Mouse (Mus musculus) left cerebral cortex, postnatal 36 days (tissue): Measurements from ENCODE around the gene Senp8. TPM values are rescaled to one million over a fixed set of nuclear protein-coding genes. Genes with fewer than 3 reads are reported as not detected.

Source experiments
- DNase-seq, 2 experiments: peaks; one replicate each; pipeline ENCODE4 v3.0.0; 2021 to 2022; ENCODE audit warnings: low spot score in 2 of 2, mixed read lengths in 1 of 2
- intact Hi-C: fragments of 180-260 bp; cut with DNase I; formaldehyde crosslinking; loops from one replicate; pipeline ENCODE4 v1.15.1; 2025
- total RNA-seq, 2 experiments: library from RNA; stranded (reverse); gene quantifications; 2 replicates each; pipeline ENCODE4 v1.2.3; 2021

The Senp8 gene
- total RNA-seq, 2 experiments from 2014 or later: 7.6 to 9.0 TPM

GRCm38 (mm10) chr9:59721144-59721543 is 29.4 kb downstream of the Senp8 start:
- DNase-seq: no peak
- intact Hi-C loops: loop anchor here (5.0 to 10.0 kb wide), 2 partner anchors 246 to 514 kb away; no protein-coding TSS in a partner anchor

GRCm38 (mm10) chr9:59718237-59718636 is 32.3 kb downstream of the Senp8 start:
- intact Hi-C loops: no loop called here
- no peak for DNase-seq

- DNase-seq: no peak
- intact Hi-C loops: no loop called here
These were observed 34.1 kb downstream of the Senp8 start for GRCm38 (mm10) chr9:59716275-59716898.

- intact Hi-C loops: no loop called here
- DNase-seq: no peak
These were observed 41.3 kb downstream of the Senp8 start for GRCm38 (mm10) chr9:59709225-59709624.

GRCm38 (mm10) chr9:59706850-59707825 is 43.4 kb downstream of the Senp8 start:
- intact Hi-C loops: no loop called here
- no peak for DNase-seq

- no peak for DNase-seq
- intact Hi-C loops: no loop called here
These were observed 47.4 kb downstream of the Senp8 start for GRCm38 (mm10) chr9:59703099-59703498.

- intact Hi-C loops: no loop called here
- DNase-seq: no peak
These were observed 49.4 kb downstream of the Senp8 start for GRCm38 (mm10) chr9:59701094-59701493.

- intact Hi-C loops: no loop called here
These were observed 54.1 kb downstream of the Senp8 start for GRCm38 (mm10) chr9:59696381-59696780.

GRCm38 (mm10) chr9:59695451-59695813 is 55.1 kb downstream of the Senp8 start:
- DNase-seq: no peak

More at GRCm38 (mm10) chr9:59696381-59696780, 54.1 kb downstream of the Senp8 start:
- DNase-seq: no peak

GRCm38 (mm10) chr9:59694571-59695450 is 55.7 kb downstream of the Senp8 start:
- intact Hi-C loops: no loop called here
- DNase-seq: no peak

More at GRCm38 (mm10) chr9:59695451-59695813, 55.1 kb downstream of the Senp8 start:
- intact Hi-C loops: no loop called here

GRCm38 (mm10) chr9:59692145-59692544 is 58.4 kb downstream of the Senp8 start:
- intact Hi-C loops: no loop called here

GRCm38 (mm10) chr9:59691635-59692094 is 58.8 kb downstream of the Senp8 start:
- peak; percentile 86 to 90 for DNase-seq
- intact Hi-C loops: no loop called here

More at GRCm38 (mm10) chr9:59692145-59692544, 58.4 kb downstream of the Senp8 start:
- DNase-seq: peak; percentile 57 to 62

GRCm38 (mm10) chr9:59687416-59688046 is 63.0 kb downstream of the Senp8 start:
- peak; percentile 56 to 69 for DNase-seq
- intact Hi-C loops: no loop called here

Other genes starting within 250 kb of the Senp8 start
- 10 to 100 TPM; 47.0 to 50.8 TPM for gene Hexa, start 211.2 kb downstream of the Senp8 start, total RNA-seq
- 1 to 10 TPM; 3.9 to 5.3 TPM for gene Tmem202, start 210.9 kb downstream of the Senp8 start, total RNA-seq
- gene Celf6, start 172.8 kb downstream of the Senp8 start, total RNA-seq: 10 to 100 TPM; 21.4 to 28.7 TPM
- 100 to 1,000 TPM; 152 to 159 TPM for gene Parp6, start 133.4 kb downstream of the Senp8 start, total RNA-seq
- 1,000 to 10,000 TPM; 1,213 to 1,355 TPM for gene Pkm, start 94.3 kb downstream of the Senp8 start, total RNA-seq
- gene Gramd2, start 70.6 kb downstream of the Senp8 start, total RNA-seq: 10 to 100 TPM; 10.4 to 10.8 TPM
- 10 to 100 TPM; 65.6 to 95.9 TPM for gene Myo9a, start 186 bp upstream of the Senp8 start, total RNA-seq
- not detected for gene Nr2e3, start 209.9 kb upstream of the Senp8 start, total RNA-seq